Mouse (Mus musculus) embryonic stem cell, embryonic (primary cell): ENCODE measurements around the gene Bmp2k.

Experiments
- CTCF ChIA-PET, 4 experiments: fragments of 300-600 bp in 2 of 4; fragments of 350-600 bp in 2 of 4; sonication (Branson Sonifier 250); formaldehyde crosslinking; loops; one replicate each; lab custom pipeline; 2022; ENCODE audit warnings: inconsistent platforms in 2 of 4; lab: Charles Lee
- POLR2A ChIA-PET, 4 experiments: fragments of 300-600 bp in 2 of 4; fragments of 350-600 bp in 2 of 4; sonication (Branson Sonifier 250); formaldehyde crosslinking; loops; one replicate each; lab custom pipeline; 2022; ENCODE audit warnings: antibody characterized with exemption in 4 of 4, inconsistent platforms in 1 of 4; lab: Charles Lee

Bmp2k gene

DNA sequence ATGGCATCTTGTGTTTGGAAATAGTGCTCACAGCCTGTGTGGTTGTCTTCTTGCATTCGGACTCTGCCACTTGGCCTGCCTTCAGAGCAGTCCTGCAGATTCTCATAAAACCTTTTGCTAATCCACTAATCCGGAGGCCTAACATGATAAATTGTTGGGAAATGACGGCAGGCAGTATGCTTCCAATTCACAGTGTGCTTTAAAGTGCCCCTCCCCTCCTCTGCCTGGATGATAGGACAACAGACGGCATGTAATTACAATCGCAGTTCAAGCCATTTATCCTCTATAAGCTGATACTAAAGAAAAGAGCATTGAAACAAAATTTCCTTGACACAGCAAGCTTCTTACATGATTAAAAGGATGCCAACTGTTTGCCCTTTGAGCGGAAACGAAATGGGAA lies 80.2 kb downstream of the Bmp2k start:
- ChIA-PET POLR2A (interaction anchor here in 1 of 4 experiments (0.7 kb wide), 1 partner anchor 13 kb away, joined by 3 read pairs; no protein-coding TSS in a partner anchor), CTCF (no interaction called here)

DNA sequence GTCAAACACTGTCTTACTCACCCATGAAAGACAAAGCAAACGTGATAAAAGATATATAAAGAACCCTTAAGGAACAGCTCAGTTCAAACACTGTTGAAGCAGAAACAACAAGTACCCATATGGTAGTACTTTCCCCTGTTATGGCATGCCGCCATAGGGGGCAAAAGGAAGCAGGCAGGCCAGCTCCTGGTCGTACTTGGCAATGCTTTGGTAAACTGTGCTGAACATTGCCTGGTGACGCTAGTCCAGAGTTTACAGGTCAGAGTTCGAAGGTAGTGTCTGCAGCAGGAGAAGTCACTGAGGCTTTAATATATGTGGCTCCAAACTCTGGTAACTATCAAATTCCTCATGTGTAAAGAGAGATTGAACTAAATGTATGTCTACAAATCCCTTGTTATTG lies 81.2 kb downstream of the Bmp2k start:
- CTCF ChIA-PET: no interaction called here
- POLR2A ChIA-PET: interaction anchor here in 1 of 4 experiments (0.7 kb wide), 1 partner anchor 12 kb away, joined by 3 read pairs; no protein-coding TSS in a partner anchor

DNA sequence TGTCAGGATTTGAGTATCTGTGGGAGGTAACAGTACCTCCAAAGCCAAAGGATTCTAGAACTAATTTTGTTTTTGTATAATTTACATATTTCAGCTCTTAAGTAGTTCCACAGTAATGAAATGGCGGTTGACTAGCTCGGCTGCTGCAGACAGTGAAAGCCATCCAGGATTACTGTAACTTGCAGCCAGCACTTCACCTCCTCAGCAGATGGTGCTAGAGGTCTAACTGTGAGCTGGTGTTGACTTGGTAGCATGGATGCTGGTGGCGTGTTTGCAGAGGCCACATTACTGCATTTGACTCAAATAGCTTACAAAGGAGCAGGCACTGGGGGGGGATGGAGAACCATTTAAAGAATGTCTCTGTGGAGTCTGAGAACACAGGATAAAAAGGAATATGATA lies 84.0 kb downstream of the Bmp2k start:
- ChIA-PET CTCF (interaction anchor here in 3 of 4 experiments (0.6 to 1.6 kb wide), 4 partner anchors 8 to 196 kb away, joined by 3 to 12 read pairs (median 4); no protein-coding TSS in a partner anchor), POLR2A (interaction anchor here in 1 of 4 experiments (1.4 kb wide), 1 partner anchor 8 kb away, joined by 3 read pairs; no protein-coding TSS in a partner anchor)

DNA sequence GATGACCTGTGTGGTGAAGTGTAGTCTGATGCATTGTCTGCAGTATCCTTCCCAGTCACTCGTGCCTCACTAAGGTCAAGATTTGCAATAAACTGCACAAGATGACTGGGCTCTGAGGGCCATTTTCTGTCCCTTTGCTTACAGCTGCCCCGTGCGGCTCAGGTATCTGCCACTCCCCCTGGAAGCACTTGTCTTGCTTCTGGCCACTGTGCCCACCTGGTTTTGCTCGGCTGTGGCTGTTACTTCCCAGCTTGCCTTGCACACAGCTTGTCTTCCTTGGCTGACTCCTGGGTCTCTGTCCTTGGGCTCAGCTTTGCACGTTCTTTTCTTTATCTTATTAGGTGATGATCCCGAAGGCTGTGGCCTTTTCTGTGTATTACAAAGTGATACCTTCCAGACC lies 86.2 kb downstream of the Bmp2k start:
- ChIA-PET CTCF (no interaction called here), POLR2A (no interaction called here)

DNA sequence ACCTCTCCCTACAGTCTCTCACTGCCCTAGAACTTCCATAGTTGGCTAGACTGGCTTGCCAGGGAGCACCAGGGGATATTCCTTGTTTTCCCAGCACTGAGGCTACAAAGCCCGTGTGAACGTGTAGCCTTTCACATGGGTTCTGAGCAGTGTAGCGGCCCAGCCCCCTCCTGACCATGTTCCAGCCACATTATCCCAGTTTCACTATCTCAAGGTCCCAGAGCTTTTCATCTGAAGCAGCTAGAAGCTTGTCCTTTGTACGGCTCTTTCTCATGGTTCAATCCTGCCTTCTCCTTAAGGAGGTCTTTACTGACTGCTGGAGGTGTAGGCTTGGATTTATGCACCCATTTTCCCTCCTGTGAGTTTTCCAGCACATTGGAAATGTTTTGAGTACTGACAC lies 87.1 kb downstream of the Bmp2k start:
- CTCF ChIA-PET: no interaction called here
- POLR2A ChIA-PET: interaction anchor here in 1 of 4 experiments (2.1 kb wide), 1 partner anchor 14 kb away, joined by 7 read pairs; no protein-coding TSS in a partner anchor

DNA sequence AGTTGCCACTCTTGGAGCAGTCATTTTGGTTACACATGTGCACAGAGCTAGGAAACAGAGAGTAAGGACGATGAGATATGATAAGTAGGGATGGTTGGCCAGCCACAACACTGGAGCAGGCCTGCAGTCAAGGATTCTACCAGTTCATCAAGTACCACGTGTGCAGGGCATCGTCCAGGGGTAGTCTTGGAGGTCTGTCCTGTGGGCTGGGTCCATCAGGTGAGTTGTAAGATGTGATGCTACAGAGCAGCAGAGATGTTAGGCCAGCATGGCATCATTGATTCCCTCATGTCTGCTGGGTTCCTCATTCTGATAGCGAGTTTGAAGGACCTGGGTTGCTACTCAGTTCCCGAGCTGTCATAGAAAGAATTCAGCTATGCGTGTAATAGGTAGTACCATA lies 87.6 kb downstream of the Bmp2k start:
- ChIA-PET CTCF (no interaction called here), POLR2A (interaction anchor here in 1 of 4 experiments (2.1 kb wide), 1 partner anchor 13 kb away, joined by 7 read pairs; no protein-coding TSS in a partner anchor)

DNA sequence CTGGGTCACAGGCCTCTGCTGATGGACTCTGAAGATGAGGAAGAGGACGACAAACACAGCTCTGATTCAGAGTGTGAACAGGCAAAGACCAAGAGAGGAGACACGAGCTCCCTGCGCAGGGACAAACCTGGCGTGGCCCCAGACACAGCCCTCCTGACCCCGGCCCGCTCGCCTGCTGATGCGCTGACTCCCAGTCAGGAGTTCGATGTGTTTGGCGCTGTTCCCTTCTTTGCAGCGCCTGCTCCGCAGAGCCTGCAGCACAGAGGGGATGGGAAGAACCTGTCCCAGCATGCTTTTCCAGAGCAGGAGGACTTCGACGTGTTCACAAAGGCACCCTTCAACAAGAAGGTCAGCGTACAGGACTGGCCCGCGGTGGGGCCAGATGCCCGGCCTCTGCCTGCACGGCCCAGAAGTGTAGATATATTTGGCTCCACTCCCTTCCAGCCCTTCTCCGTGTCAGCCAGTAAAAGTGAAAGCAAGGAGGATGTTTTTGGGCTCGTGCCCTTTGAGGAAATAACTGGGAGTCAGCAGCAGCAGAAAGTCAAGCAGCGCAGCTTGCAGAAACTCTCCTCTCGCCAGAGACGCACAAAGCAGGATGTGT lies 89.6 kb downstream of the Bmp2k start:
- POLR2A ChIA-PET: no interaction called here
- CTCF ChIA-PET: no interaction called here

DNA sequence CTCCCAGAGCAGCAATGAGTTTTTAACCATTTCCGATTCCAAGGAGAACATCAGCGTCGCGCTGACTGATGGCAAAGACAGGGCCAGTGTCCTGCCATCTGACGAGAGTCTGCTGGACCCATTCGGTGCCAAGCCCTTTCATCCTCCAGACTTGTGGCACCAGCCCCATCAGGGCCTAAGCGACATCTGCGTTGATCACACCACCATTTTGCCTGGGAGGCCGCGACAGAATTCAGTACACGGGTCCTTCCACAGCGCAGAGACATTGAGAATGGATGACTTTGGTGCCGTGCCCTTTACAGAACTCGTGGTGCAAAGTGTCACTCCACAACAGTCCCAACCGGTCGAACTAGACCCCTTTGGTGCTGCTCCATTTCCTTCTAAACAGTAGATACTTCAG lies 90.3 kb downstream of the Bmp2k start:
- ChIA-PET CTCF (no interaction called here), POLR2A (interaction anchor here in 1 of 4 experiments (0.7 kb wide), 1 partner anchor 10 kb away, joined by 3 read pairs; no protein-coding TSS in a partner anchor)

DNA sequence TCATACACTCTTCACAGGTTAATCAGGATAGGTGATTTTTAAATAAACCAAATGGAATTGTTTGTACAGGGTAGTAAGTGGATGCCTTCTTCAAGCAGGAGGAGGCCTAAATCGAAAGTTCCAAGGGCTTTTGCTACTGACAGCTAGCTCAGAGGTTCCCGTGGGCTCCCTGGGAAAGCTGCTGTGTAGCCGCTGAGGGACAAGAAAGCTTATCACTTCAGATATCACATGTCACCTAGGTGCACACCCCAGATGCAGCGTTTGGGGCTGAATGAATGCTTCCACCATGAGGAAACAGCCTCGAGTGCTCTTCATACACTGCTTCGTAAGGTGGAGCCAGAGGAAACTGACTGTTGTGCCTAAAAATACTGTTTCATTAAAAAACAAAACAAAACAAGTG lies 90.7 kb downstream of the Bmp2k start:
- POLR2A ChIA-PET: interaction anchor here in 1 of 4 experiments (0.7 to 1.1 kb wide), 3 partner anchors 7 to 19 kb away, joined by 3 to 5 read pairs (median 3); no protein-coding TSS in a partner anchor
- CTCF ChIA-PET: no interaction called here

DNA sequence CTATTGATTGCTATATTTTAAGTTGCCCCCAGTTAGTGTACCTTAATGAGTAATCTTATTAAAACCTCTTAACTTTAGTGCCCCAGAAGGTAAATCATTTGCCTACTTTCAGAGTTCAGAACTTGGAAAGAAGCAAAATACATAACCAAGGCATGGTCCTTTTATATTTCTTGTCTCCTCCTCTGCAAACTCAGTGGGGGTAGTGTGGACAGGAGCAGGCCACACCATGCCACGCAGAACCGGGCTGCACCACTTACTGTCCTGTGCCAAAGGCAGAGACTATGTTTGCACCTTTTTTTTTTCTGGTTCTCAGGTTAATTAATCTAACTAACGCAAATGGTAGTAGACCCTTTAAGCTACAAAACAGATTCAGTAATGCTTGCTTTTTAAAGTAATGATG lies 91.9 kb downstream of the Bmp2k start:
- ChIA-PET POLR2A (interaction anchor here in 3 of 4 experiments (0.6 to 1.4 kb wide), 11 partner anchors 8 to 315 kb away, joined by 3 to 8 read pairs (median 3); partner anchors contain the start of genes Paqr3 (in 3 of the 3) and Bmp2k (in 1 of the 3)), CTCF (interaction anchor here in 2 of 4 experiments (1.0 to 1.7 kb wide), 2 partner anchors 8 to 464 kb away, joined by 3 to 4 read pairs; no protein-coding TSS in a partner anchor)

DNA sequence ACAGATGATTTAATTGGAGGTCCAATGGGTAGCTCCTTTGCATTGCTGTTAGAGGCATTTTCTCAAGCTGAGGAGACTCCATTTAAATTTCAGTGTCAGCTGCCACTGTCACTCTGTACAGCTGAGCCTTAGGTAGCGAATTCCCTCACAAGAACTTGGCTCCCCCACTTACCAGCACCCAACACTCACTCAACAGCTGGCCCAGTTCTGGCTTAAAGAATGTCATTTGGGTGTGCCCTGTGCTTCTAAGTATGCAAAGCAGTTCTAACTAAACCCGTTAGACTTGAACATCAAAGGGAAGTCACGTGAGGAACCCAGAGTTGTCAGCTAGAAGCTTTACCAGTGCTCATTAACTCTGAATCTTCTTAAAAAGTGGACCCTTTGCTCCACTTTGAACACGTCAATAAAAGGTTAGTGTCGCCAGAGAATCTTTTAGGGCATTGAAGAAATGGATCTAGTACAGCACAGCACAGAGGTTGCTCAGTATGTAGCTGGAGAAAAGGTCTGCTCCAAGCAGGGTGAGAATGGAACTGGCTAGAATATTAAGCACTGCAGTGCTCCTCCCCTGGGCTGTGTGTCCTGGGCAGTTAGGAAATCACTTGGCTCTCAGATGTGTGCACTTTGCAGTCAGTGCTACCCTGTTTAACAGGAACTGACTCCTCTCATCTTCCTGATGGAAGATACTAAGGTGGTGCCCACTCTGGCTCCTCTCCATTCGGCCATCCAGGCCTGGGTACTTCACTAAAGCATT lies 92.7 kb downstream of the Bmp2k start:
- ChIA-PET POLR2A (interaction anchor here in 3 of 4 experiments (0.6 to 1.4 kb wide), 11 partner anchors 9 to 314 kb away, joined by 3 to 8 read pairs (median 3); partner anchors contain the start of genes Paqr3 (in 3 of the 3) and Bmp2k (in 1 of the 3)), CTCF (interaction anchor here in 2 of 4 experiments (1.0 to 1.7 kb wide), 2 partner anchors 9 to 463 kb away, joined by 3 to 4 read pairs; no protein-coding TSS in a partner anchor)

DNA sequence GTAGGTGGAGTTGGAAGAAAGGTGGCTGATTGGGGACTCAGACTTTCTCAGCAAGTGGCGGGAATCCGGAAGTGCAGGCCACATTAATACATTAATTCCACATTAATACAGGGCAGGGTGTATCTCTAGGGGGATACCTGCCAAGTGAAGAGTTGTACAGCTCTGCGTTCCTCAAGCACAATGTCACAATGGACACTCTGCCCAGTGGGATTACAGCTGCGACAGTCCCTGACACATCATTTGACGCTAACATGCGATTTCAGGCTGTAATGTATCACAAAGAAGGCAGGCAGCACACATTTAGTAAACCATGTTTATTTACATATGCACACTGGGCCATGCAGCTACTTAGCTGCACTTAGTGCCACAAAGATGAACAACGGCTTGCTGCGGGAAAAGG lies 95.5 kb downstream of the Bmp2k start:
- CTCF ChIA-PET: interaction anchor here in 1 of 4 experiments (0.6 kb wide), 1 partner anchor 686 kb away, joined by 3 read pairs; no protein-coding TSS in a partner anchor
- POLR2A ChIA-PET: interaction anchor here in 1 of 4 experiments (1.0 kb wide), 1 partner anchor 10 kb away, joined by 4 read pairs; no protein-coding TSS in a partner anchor

DNA sequence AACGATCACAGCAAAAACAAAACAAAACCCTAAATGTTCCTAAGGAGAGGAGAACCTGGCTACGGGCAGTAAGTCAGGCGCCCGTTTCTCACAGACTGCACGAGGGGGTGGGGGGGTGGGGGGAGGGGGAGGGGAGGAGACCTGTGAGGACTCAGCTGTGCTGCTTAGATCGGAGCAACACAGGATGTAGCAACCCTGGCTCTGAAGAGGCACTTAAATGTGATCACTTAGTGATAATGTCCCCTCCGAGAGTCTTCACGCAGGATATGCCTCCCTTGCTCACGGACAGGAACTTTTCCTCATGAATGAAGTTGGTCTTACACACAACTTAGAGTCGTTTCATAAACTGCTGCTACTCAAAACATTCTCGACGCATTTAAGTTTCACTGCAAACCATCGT lies 97.8 kb downstream of the Bmp2k start:
- ChIA-PET POLR2A (interaction anchor here in 2 of 4 experiments (1.5 to 1.9 kb wide), 2 partner anchors 15 to 16 kb away, joined by 3 to 7 read pairs; partner anchors contain the start of gene Paqr3 (in 2 of the 2)), CTCF (no interaction called here)

DNA sequence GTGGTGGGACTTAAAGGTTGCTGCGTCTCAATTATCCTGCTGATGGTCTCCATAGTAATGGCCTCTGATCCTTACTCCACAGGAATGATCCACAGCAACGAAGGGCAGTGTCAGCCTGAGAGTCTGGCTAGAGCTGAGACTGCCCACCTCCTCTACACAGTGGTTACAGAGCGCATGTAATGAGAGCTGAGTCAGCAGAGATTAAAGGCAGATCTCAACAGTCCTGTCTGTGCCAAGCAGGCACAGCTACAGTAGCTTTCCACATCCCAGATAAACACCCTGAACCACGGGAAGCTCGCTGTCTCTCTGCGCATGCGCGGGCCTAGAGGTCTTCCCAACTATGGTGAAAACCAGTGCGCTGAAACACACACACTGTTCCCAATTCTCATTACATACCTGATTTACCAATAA lies 100.1 kb downstream of the Bmp2k start:
- POLR2A ChIA-PET: interaction anchor here in 3 of 4 experiments (1.0 to 2.4 kb wide), 8 partner anchors 9 to 129 kb away, joined by 3 to 12 read pairs (median 4); partner anchors contain the start of gene Paqr3 (in 3 of the 3)
- CTCF ChIA-PET: no interaction called here

DNA sequence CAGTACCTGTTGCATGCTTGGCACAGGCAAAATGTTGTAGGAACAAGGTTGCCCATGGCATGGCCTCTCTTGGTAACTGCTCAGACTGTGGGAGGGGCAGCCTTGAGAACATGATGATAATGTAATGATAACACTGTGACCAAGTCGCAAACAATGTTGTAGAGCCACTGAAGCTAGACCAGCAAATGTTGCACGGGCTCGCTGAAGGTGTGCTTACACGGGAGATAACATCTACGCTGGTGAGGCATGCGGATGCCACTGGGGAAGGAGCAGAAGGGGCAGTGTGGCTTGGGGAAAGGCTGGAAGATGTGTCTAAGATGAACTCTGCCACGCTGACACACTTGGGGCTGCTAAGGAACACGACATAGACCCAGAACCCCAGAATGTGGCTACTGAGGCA lies 102.5 kb downstream of the Bmp2k start:
- POLR2A ChIA-PET: interaction anchor here in 1 of 4 experiments (1.2 kb wide), 1 partner anchor 10 kb away, joined by 3 read pairs; no protein-coding TSS in a partner anchor
- CTCF ChIA-PET: no interaction called here

DNA sequence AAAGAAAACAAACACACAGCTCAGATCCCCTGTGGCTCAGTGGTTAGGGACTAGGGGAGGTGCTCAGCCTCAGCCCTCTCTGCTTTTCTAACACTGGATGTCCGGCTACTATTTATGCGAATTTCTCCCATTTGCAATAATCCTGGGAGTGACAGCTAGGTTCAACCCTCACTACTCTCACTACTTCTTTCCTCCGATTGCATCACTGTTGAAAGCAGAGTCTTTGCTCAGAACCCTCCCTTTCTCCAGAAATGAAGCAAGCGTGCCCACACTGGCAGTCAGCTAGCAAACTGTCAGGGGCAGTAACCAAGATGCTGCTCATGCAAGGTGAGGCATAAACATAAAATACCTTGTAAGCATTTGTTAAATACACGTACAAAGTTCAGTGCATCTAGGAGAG lies 110.8 kb downstream of the Bmp2k start:
- POLR2A ChIA-PET: interaction anchor here in 2 of 4 experiments (0.8 to 1.4 kb wide), 3 partner anchors 10 to 19 kb away, joined by 3 to 4 read pairs (median 4); no protein-coding TSS in a partner anchor
- CTCF ChIA-PET: no interaction called here

DNA sequence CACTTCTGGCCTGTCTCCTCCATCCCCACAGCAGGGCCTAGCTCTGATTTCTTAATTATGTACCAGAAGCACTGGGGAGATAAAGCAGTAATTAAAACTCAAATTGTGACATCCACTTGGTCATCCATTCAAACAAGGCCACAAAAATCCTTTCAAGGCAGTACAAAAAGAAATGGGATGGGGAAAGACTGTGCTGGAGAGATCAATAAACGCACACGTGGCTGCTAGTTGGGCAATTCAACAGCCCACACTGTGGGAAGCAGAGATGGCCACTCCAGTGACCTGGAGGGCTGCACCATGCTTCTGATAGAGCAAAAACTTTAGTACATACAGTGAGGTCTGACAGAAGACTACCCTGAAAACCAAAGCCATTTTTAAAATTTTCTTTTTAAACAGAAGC lies 112.6 kb downstream of the Bmp2k start:
- CTCF ChIA-PET: no interaction called here
- POLR2A ChIA-PET: interaction anchor here in 2 of 4 experiments (1.9 to 2.4 kb wide), 4 partner anchors 12 to 21 kb away, joined by 7 to 12 read pairs (median 10); no protein-coding TSS in a partner anchor

DNA sequence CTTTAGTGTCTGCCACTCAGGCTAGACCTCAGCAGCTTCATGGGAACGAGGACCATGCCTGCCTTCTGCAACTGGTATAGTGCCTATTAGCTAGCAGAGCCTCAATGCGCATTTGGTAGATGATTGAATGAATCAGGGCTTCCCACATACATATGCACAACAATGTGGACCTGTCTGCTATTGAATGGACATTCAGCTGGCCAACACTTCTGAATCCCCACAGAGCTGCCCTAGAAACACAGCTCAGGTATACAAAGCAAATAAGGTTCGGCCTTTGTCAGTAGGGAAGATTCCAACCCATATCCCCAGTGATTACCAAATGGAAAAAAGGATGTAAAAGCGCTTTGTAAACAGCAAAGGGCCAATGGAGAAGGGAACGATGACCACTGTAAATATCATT lies 113.2 kb downstream of the Bmp2k start:
- CTCF ChIA-PET: no interaction called here

More for the DNA sequence above, 113.2 kb downstream of the Bmp2k start:
- POLR2A ChIA-PET: interaction anchor here (0.5 to 2.4 kb wide), 21 partner anchors 10 to 293 kb away, joined by 3 to 12 read pairs (median 3); no protein-coding TSS in a partner anchor
